Mouse (Mus musculus) duodenum, adult 2 months (tissue): Measurements from ENCODE around the gene Nlk. TPM values are rescaled to one million over a fixed set of nuclear protein-coding genes. Genes with fewer than 3 reads are reported as not detected.

Source experiments
- polyA plus RNA-seq: library from polyadenylated mRNA; depleted of rRNA; stranded (reverse); fragments of >200 nt; gene quantifications from 2 replicates; pipeline ENCODE4 v1.2.3, GENCODE M21; 2012; ENCODE audit warnings: low replicate concordance; rRNA removed

Gene Nlk
- 6.2 and 7.0 TPM in 2 replicates for polyA plus RNA-seq

GRCm38 (mm10) chr11:78696777-78697752 lies at the start of gene Nlk:
TSS of gene Nlk (minus strand) at chr11:78697373.

GRCm38 (mm10) chr11:78550168-78551058 lies 146.8 kb downstream of the Nlk start, which contains the start of gene Tmem97:
TSS of gene Tmem97 (minus strand) at chr11:78550777.

GRCm38 (mm10) chr11:78536080-78536689 lies 161.0 kb downstream of the Nlk start, which contains the start of the genes Tnfaip1 and Ift20:
TSS of gene Tnfaip1 (minus strand) at chr11:78536332.
TSS of gene Ift20 (plus strand) at chr11:78536361.

Other genes starting within 250 kb of the Nlk start
- gene Slc46a1, start 231.7 kb downstream of the Nlk start, polyA plus RNA-seq = 455 and 700 TPM in 2 replicates
- 0.36 and 0.68 TPM in 2 replicates for gene Sarm1, start 199.6 kb downstream of the Nlk start, polyA plus RNA-seq
- 1.8 and 2.6 TPM in 2 replicates for gene Vtn, start 198.3 kb downstream of the Nlk start, polyA plus RNA-seq
- gene Sebox, start 193.9 kb downstream of the Nlk start, polyA plus RNA-seq = not detected in 2 replicates
- gene Tmem199, start 185.2 kb downstream of the Nlk start, polyA plus RNA-seq = 4.4 and 5.1 TPM in 2 replicates
- 21.7 and 26.2 TPM in 2 replicates for gene Poldip2, start 185.2 kb downstream of the Nlk start, polyA plus RNA-seq
- gene Tnfaip1, start 161.0 kb downstream of the Nlk start, polyA plus RNA-seq = 34.4 and 36.2 TPM in 2 replicates
- 113 and 115 TPM in 2 replicates for gene Ift20, start 161.0 kb downstream of the Nlk start, polyA plus RNA-seq
- gene Tmem97, start 146.6 kb downstream of the Nlk start, polyA plus RNA-seq = 29.6 and 51.8 TPM in 2 replicates
- gene Ccnq, start 54.4 kb upstream of the Nlk start, polyA plus RNA-seq = 31.3 and 36.5 TPM in 2 replicates
- 22.0 and 23.5 TPM in 2 replicates for gene Lyrm9, start 129.2 kb upstream of the Nlk start, polyA plus RNA-seq
- gene Nos2, start 223.4 kb upstream of the Nlk start, polyA plus RNA-seq = 1.7 and 5.6 TPM in 2 replicates